Mouse (Mus musculus) embryonic stem cell, embryonic (primary cell): ENCODE measurements around the gene Shf.

Experiments used
- CTCF ChIA-PET, 4 experiments: fragments of 300-600 bp in 2 of 4; fragments of 350-600 bp in 2 of 4; sonication (Branson Sonifier 250); formaldehyde crosslinking; loops; one replicate each; lab custom pipeline; 2022; ENCODE audit warnings: inconsistent platforms in 2 of 4; lab: Charles Lee
- POLR2A ChIA-PET, 4 experiments: fragments of 300-600 bp in 2 of 4; fragments of 350-600 bp in 2 of 4; sonication (Branson Sonifier 250); formaldehyde crosslinking; loops; one replicate each; lab custom pipeline; 2022; ENCODE audit warnings: antibody characterized with exemption in 4 of 4, inconsistent platforms in 1 of 4; lab: Charles Lee

Gene Shf

GRCm38 (mm10) chr2:122305097-122305892 lies 63.7 kb downstream of the Shf start:
- POLR2A ChIA-PET = no interaction called here
- CTCF ChIA-PET = interaction anchor here in 2 of 4 experiments (0.6 to 1.1 kb wide), 2 partner anchors 10 to 677 kb away, joined by 3 read pairs; no protein-coding TSS in a partner anchor

DNA sequence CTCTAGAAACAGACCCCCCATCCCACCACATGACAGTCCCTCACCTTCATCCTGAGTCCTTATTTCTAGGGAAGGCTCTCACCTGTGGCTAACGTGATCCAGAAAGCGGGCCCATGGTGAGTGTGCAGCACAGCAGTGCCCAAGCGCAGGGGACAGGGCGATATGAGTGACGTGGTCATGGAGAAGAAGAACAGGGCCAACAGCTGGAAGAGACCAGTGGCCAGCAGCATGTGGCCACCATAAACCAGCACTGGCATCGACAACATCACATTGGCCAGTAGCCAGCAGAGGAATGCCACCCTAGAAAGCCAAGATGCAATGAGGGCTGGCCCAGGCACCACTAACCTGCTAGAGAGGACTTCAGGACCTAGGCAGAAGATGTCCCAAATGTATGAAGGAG lies 64.4 kb downstream of the Shf start:
- ChIA-PET POLR2A (interaction anchor here in 1 of 4 experiments (0.5 kb wide), 1 partner anchor 67 kb away, joined by 3 read pairs; no protein-coding TSS in a partner anchor), CTCF (interaction anchor here in 2 of 4 experiments (0.6 to 1.1 kb wide), 4 partner anchors 10 to 676 kb away, joined by 3 read pairs; no protein-coding TSS in a partner anchor)

- POLR2A ChIA-PET = interaction anchor here (0.5 to 1.7 kb wide), 7 partner anchors 9 to 68 kb away, joined by 3 to 4 read pairs (median 4); partner anchors contain the start of gene Duoxa1 (in 1 of the 4)
- CTCF ChIA-PET = interaction anchor here (0.5 to 2.6 kb wide), 37 partner anchors 8 to 675 kb away, joined by 3 to 11 read pairs (median 3); partner anchors contain the start of genes Duoxa1 (in 2 of the 4) and Duox1 (in 1 of the 4)
Measured at GRCm38 (mm10) chr2:122302574-122303241, 66.3 kb downstream of the Shf start.

DNA sequence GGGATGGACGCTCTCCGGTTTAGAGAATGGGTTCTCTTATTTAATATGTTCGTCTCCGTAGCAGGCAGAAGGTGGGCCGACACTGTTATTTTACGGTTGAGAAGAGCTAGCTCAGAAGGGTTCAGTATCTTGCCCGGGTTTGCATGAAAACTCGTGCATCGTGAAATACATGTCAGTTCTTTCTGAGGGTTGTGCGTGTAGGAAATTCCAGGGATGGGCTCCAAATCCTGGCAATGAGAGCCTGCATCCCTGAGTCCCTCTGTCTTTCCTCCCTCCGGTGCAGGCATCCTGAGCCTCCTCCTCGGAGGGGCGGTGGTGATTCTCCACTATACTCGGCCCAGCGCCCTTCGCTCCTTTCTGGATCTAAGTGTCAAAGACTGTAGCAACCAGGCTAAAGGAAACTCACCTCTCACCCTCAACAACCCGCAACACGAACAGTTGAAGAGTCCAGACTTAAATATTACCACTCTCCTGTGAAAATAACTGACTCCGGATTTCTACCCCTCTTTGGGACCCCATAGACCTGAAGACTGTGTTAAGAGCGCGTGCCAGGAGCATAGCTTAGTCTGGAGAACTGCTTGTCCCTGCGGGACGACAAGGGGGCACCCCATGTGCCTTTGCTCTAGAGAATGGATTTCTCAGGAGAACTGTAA lies 66.9 kb downstream of the Shf start:
- POLR2A ChIA-PET = interaction anchor here (0.5 to 1.7 kb wide), 7 partner anchors 8 to 69 kb away, joined by 3 to 4 read pairs (median 4); partner anchors contain the start of gene Duoxa1 (in 1 of the 4)
- CTCF ChIA-PET = interaction anchor here (0.6 to 2.6 kb wide), 31 partner anchors 7 to 318 kb away, joined by 3 to 11 read pairs (median 3); partner anchors contain the start of genes Duoxa1 (in 2 of the 4) and Duox1 (in 1 of the 4)

DNA sequence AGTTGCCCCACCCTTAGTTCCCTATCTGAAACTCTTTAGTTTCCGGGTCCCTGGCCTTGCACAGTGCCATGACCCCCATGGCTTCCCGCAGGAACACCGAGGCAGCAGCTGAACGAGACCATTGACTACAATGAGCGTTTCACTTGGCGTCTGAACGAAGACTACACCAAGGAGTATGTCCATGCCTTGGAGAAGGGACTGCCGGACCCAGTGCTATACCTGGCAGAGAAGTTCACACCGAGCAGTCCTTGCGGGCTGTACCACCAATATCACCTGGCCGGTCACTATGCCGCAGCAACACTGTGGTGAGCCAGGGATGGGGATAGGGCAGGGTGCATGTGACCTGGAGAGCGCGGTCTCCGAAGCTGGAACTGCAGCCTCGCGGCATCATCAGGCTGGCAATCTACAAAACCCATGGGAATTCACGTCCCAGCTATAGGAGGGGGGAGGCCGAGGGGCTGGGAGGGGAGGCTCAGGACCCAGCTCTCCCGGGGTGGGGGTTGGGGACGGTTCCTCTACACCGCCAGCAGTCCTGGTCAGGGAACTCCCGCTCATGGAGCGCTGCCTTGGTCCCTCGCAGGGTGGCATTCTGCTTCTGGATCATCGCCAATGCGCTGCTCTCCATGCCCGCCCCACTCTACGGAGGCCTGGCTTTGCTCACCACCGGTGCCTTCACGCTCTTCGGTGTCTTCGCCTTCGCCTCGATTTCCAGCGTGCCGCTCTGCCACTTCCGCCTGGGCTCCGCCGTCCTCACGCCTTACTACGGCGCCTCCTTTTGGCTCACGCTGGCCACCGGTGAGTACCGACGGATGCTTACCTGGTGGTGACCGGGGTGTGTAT lies 67.7 kb downstream of the Shf start:
- ChIA-PET POLR2A (interaction anchor here in 1 of 4 experiments (0.6 kb wide), 1 partner anchor 111 kb away, joined by 3 read pairs; no protein-coding TSS in a partner anchor), CTCF (interaction anchor here in 2 of 4 experiments (0.6 to 1.7 kb wide), 3 partner anchors 10 to 317 kb away, joined by 3 to 6 read pairs (median 5); partner anchors contain the start of gene Duoxa1 (in 1 of the 2))

GRCm38 (mm10) chr2:122300656-122301020 lies 68.3 kb downstream of the Shf start:
- CTCF ChIA-PET = no interaction called here
- POLR2A ChIA-PET = interaction anchor here in 1 of 4 experiments (1.1 kb wide), 1 partner anchor 189 kb away, joined by 3 read pairs; no protein-coding TSS in a partner anchor

GRCm38 (mm10) chr2:122299911-122300655 lies 68.9 kb downstream of the Shf start:
- POLR2A ChIA-PET = interaction anchor here in 2 of 4 experiments (0.6 to 1.9 kb wide), 4 partner anchors 13 to 495 kb away, joined by 3 to 6 read pairs (median 4); partner anchors contain the start of genes Duoxa1 (in 1 of the 2) and Shf (in 1 of the 2)
- CTCF ChIA-PET = interaction anchor here in 1 of 4 experiments (0.6 kb wide), 1 partner anchor 11 kb away, joined by 3 read pairs; no protein-coding TSS in a partner anchor
